Mouse (Mus musculus): ENCODE measurements around the gene Dgkz.

DNA sequence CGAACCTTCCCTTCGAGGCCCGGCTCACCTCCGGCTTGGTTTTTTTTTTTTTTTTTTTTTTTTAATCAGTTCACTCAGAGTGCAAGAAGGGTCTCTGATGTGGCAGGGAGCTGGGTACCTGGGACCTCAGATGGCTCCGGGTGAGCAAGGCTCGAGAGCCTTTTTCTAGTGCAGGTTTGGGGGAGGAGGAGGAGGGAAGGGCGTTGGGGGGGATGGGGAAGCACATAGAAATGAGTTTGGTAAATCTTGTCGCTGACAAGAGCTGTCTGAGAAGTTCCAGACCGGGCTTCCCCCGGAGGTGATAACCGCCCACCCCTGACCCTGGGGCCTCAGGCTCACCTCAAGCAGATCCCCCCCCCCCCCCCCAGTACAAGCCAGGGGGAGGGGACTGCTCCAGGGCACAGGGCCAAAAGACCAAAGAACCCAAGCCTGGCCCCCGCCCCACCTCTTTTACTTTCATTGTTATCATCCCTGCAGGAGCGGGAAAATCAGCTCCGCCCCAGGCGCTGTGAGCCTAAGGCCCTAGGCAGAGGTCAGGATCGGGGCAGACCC is 43.4 kb downstream of the Dgkz start, which contains the start of gene Mdk:
- TF ChIP-seq CTCF (IDR thresholded peaks at IDR 0.05; ENCODE audit: insufficient read depth, low read depth, low read length) = no peak
- TF ChIP-seq POLR2A (IDR thresholded peaks at IDR 0.05; ENCODE audit: insufficient read depth, low read depth, low read length) = no peak
